Mouse (Mus musculus): Measurements from ENCODE around the gene Tmem178. TPM values are rescaled to one million over a fixed set of nuclear protein-coding genes. Genes with fewer than 3 reads are reported as not detected.
"Not testable (repeated sequence)": the region's sequence is repeated elsewhere in the genome, so short reads cannot be mapped to it uniquely, and the experiment has no call there.

Gene Tmem178
- polyA plus RNA-seq, 2 experiments from 2014 or later: not detected

DNA sequence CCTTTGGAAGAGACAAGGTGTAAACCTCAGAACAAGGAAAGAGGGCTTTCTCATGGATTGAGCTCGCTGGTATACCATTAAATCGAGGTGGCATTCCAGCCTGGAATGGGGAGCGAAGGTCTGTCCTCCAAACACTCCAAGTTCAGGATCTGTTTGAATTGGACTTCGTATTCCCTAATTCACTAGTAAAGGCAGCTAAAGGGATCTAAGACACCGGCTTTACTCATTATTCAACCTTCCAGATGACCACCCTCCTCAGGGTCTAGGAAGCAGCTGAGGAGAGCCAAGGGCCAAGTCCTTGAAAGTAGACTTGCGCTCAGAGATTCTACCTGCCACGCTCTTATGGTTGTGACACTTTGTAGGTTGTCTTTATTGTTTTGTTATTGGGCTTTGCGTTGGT is 1.1 kb downstream of the Tmem178 start:
- ATAC-seq: not testable (repeated sequence)

DNA sequence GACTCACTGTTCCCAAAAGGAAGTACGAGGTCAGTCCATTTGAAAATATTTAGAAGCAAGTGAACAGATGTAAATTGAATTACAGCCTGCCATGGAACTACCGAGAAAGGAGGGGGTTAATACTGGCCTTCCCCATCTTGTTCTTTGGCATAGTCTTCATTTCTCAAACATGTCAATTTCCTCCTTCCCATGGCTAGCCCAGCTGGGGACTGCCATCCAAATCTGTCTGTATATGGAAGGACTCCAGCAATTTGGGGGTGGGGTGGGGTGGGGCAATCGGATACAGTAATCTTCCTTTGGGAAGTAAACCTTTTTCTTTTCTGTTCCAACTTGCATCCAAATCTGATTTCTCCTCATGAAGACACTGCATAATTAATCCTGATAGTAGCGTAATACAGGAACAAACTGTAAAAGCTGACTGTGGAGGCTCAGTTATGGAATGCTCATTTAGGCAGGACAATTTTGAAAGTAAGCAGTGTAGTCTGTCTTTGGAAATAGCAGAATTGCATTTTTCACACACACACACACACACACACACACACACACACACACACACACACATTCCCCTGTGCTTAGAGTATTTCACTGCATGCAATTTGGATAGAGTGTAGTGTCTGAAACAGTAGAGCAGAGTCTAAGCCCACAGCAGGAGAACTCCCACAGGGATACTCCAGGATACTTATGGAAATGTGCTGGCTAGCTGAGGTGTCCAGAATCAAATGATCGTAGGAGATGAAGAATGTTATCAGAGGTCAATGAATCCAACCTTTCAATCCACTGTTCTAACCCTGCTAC is 1.9 kb downstream of the Tmem178 start:
- no peak for ATAC-seq

DNA sequence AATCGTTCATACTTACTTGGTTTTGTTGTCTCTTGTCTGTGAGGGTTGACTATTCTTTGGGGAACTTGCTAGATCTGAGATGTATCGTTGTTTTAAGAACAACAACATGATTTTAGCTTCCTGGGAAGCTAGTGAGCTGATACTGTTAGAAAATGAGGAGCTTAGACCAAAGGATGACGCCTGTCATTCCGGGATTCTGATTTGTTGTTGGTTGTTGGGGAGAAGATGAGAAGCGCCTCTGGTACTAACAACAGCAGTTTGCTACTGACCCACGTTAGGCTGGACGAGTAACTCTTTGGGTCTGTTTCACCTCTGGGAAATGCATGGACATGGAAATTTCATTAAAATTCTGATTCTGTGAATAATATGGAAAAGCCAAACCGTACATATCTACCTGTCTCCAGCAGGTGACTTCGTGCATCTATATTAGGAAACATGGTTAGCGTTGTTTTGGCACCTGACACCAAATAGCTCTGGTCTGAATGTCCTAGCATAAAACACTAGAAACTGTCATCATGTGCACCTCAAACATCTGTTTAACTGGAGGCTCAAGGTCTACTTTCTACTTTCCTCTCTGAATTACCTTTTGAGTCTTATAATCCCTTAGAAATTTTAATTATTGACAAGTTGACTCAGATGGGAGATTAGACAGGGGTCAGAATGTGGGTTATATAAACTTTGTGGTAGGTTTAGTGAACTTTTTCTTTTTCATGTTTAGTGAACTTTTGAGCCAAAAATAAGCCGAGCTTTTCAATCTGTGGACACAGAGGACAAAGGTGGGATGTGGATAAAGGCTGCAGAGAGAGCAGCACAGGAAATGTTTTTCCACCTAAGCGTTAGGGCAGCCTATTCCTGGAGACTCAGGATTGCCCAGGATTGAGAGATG is 2.9 kb downstream of the Tmem178 start:
- no peak for ATAC-seq

DNA sequence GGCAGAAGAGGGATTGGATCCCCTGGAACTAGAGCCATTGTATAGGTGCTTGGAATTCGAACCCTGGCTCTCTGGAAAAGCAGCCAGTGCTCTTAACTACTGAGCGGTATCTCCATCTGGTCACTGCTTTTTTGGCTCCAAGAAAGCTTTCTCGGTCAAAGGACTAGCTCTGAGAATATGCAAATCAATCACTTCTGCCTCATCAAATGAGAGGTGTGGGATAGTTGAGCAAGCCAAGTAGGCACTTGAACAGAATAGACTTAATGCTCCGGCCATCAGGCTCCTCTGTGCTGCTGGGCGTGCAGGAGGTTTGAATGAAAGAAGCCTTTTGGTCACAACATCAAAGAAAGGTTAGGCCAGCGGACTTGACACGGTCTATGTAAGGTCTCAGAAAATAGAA is 5.0 kb downstream of the Tmem178 start:
- ATAC-seq: no peak

DNA sequence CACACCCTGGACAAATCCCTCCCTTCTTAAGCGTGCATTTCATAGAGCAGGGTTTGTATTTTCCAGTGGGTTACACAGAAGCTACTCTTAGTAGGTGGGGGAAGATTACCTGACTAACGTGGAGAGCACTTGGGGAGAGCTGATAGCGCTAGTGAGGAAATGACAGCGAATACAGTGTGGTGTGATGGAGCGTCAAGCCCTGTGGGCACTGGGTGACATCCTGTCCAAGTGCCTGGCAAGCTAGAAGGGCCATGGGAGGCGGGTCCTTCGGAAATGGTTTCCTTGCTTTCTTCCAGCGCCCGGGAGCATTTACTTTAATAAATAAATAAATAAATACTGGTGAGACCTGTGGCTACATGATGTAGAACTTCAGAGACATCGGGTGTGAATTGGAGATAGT is 5.5 kb downstream of the Tmem178 start:
- ATAC-seq: no peak

DNA sequence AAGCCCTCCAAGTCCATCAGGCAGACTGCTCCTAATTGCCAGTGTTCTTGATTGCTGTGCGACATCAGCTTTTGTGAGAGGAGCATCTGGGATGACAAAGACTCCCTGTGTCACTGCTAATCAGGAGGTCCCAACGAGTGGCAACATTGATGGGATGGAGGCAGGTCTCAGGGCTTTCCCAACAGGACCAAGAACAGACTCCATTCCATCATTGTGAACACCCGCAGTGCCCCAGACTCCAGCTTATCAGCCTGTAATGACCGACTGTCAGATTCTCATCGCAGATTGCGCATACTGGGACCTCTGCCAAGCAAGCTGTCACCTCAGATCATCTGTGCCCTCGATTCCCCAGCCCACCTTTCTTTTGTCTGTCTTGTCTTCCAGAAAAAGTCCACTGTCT is 7.9 kb downstream of the Tmem178 start:
- no peak for ATAC-seq

DNA sequence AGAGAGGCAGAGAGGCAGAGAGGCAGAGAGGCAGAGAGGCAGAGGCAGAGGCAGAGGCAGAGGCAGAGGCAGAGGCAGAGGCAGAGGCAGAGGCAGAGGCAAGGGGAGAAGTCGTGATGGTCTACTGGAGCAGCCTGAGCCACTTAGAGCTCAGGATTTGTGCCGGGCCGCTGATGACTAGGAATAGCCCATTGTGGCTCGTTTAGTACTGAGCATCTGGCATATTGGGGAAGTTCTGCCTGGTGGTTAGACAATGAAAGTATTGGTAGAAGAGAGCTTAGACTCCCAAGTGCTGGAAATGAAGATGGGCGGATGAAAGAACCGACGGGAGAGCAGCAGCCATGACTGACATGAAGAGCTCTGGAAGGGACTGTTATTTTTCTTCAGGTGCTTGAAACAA is 11.0 kb downstream of the Tmem178 start:
- no peak for ATAC-seq

DNA sequence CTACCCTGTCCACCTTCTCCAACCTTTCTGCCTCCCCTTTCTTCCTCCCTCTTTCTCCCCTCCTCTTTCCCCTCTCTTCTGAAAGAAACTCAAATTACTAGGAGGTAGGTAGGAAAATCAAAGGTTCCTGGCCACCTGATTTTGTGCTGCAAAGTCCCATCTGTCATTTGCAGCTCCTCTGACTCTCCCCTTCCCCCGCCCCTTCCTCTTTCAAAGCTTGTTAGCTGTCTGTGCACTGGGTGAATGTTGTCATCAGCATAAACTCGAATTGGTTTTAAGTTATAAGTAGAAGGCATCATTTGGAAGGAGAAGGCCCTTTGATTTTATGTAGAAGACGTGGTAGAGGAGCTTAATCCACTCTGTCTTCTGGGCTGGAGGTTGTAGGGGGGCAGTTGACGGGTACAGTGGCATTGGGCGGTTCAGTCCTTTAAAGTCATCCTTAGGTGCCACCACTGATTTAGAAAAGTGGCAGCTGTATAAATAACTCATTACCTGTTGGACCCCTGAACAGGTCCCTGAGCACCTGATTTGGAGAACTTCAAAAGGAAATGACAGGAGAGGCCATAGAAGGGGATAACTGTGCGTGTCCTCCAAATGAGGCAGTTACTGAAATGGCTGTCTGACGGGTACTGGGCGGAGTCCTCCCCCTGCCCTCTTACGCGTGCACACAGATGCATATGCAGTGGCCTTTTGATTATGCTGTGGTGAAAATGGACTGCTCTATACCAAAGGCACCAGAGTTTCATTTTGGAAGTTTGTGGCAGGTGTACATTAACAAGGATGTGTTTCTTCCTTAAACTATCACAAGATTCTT is 11.8 kb downstream of the Tmem178 start:
- ATAC-seq: no peak

DNA sequence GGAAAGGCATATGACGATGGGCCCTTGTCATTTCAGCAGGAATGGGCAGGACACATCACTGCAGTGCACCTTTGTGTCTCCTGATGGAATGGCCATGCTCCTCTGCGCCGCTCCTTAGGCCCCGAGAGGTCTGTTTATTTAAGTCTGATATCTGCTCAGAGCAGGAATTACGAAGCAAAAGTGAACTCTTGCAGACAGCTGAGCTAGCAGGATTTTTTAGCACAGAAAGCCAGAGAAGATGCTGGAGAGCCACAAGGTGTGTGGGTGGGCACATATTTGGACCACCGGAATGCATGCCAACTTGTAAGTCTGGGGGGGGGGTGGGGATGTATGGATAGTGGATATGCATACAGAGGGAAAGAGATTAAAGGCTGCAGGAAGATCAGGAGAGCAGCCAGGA is 13.9 kb downstream of the Tmem178 start:
- ATAC-seq: no peak

DNA sequence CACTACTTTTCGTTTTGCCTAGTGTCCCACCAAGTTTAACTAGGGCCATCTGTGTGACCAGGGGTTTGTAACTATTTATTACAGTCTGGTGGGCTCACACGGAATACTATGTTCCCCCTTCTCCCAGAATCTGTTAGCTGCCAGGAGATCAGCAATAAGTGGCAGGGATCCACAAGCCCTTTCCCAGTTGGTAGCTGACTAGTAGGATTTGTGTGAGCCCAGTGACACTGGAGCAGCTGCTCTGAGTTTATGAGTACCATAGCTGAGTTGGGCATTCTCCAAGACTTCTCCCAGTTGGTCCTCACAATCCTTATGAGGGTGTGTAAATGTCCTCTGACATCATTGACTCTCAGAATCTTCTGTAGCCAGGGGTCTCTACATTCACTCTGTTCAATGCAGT is 15.4 kb downstream of the Tmem178 start:
- ATAC-seq: no peak

DNA sequence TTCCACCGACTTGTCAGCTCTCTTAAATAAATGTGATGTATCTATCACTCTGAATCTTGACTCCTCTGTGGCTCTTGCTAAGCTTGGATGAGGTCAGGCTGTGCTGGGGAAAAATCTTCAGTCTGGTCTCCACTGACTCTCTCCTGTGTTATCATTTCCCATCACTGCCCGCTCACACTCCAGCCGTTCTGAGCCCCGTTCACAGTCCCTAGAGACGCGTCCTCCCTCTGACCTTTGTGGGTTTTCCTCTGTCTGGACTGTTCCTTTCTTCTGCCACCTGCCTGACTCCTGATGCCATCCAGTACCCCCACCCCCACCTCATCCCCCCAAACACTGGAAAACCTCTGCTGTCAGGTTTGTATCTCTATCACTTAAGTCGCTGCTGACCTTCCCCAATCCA is 23.0 kb downstream of the Tmem178 start:
- no peak for ATAC-seq

DNA sequence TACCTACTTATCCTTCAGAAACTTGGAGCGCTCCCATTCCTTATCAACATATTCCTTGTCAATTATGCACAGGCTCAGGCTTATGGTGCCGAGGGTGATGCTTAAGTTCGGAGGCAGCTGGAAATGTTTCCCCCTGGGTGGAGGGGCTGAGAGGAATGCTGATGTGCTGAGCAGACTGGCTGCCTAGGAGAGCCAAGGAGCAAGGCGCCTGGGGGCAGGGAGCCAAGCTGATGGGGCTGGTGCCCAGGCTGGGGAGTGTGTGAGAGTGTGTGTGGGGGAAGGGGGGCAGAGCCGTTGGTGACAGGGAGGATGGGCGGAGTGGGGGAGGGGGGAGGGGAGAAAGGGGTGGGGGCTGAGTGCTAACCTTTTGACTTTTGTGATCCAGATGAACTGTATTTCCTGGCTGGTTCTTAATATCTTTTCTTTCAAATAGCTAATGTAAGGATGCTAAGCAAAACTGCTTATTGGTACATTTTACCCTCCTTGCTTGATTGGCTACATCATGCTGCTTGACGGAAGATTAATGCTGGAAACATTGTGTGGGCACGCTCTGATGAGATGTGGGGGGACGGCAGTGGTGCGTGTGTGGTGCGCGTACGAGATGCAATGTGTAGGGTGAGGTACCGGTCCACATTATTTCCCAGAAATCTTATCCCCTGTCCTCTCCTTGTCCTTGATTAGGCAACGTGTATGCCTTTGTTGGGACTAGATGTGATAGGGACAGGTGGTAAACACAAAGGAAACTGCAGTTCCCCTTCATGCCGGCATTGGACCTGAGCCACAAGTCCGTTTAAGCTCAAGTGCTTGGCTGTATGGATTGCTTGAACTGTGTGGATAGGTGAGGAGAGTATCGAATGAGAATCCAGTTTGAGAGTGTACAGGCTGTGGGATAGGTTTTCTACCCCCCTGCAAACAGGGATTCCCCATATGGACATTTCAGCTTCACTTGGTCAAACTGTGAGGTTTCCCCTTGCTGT is 25.5 kb downstream of the Tmem178 start:
- no peak for ATAC-seq

DNA sequence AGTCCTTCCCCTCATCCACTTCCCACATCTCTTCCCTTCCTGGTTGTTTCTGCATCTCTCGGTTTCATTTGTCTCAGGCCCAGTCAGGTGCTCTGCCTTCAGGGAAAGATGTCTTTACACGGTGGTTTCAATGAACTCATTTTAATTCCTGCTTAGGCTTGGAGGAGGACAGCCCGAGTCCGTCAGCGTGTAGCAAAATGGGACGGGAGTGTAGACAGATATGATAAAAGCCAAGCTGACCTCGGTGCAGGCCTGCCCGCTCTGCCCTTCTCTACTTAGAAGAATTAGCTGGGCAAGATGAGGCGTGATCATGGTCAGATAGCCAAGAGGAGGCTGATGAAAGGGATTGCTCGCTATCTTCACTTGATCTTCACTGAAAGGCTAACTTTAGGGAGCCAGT is 26.3 kb downstream of the Tmem178 start:
- ATAC-seq: no peak

DNA sequence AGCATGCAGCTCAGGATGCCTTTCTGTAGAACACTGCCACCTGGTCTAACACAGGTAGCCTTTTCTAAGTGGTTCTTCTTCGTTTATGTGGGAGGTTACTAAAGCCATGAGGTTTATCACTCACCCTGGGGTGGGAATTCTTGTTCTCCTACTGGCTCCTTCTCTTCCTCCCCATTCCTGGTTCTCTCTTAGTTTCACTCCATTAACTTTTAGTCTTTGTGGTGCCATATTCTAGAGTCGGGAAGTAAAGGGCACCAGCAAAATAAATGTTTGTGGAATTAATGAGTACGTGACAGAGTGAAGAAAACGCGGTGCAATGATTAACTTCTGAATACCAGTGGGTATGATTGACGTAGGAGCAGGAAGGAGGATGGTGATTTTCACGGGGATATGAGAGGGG is 28.5 kb downstream of the Tmem178 start:
- ATAC-seq: no peak

DNA sequence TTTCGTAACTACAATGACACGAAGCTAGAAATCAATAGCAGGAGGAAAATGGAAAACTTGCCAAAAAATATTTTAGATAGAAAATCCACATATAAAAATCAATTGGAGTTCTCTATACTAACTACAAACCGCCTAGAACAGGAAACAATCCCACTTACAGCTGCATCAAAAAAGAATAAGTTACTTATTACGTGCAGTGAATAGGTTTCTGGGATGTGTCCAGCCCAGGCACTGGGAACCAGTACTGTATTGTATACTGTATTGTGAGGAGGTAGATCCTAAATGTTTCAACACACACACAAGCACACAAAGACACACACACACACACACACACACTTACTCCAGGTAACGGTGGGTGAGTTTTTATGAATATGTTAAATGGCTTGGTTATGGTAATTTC is 32.8 kb downstream of the Tmem178 start:
- ATAC-seq: no peak

DNA sequence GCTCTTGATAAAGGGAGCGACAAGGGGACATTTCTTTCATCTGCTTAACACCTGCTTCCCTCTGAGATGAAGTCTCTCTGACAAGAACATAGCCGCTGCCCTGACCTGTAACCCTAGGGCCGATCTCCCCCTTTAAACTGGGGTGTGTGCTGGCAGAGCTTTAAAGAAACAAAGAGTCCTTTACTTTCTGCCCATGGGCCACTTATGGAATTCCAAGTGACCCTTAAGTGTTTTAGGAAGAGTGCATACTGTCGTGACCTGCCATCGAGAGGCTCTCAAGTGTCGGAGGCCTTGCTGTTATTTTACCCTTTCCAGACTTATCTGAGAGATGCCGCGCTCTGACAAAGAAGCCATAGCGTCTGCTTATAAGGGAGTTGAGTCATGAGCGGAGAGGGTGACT is 35.7 kb downstream of the Tmem178 start:
- no peak for ATAC-seq

DNA sequence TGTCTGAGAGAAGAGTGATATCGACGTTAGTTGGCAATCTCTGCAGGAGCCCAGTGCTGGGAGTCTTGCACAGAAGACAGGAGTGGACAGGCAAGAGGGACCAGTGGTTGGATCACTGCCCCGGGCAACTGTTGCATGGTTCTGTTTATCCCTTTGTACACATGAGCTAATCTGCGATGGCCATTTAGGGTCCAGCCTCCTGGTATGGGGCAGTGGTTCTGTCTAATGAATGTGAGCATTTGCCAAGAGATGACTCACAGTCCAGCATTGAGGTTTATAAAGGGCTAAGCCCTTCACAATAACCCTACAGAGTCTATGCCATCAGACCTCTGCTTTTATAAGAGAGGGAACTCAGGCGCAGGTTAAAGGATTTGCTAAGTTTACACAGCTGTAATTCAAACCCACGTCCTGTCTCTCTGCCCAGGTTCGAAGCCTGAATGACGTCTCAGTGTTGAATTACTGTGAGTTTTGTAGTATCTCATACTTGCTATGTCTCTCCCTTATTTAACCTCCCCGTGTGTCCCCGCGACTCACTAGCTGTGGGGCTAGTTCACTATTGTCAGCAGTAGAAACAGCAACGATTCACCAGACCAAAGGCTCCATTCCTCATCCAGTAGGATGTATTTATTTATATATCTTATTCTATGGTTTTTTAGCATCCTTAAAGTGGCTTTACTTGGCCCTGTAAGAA is 37.4 kb downstream of the Tmem178 start:
- ATAC-seq: no peak

DNA sequence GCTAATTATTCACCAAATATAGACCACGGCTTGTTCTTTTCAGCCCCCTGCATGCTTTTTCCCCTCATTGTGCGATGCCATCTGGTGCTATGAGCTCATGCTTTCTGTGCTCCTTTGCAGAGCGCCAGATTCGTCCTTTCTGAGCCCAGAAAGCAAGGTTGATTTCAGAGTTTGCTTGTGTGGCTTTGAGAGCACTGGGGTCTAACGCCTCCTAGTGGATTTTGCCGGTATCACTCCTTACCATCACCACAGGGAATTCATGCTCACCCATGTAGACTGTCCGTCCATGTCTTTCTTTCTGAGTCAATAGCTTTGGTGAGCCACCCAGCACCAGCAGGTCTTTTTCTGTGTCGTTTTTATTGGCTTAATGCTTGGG is 38.0 kb downstream of the Tmem178 start:
- ATAC-seq: no peak

DNA sequence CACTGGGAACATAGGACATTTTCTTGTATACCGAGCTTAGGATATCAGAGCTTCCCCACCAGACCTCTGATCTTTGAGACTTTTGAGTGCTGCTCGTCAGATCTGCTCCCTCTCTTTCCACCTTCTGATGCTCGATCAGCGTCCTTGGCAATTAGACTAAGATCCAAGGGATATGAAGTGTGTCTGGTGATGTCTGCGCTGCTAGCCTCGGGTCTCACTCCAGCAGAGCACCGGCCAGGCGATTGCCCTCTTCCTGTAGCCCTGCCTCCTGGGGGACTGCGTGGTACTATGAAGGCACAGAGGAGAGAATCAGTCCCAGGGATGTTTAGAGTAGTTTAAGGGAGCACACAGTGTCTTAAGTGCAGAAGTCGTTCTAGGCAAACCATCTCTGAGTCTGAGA is 38.5 kb downstream of the Tmem178 start:
- no peak for ATAC-seq

DNA sequence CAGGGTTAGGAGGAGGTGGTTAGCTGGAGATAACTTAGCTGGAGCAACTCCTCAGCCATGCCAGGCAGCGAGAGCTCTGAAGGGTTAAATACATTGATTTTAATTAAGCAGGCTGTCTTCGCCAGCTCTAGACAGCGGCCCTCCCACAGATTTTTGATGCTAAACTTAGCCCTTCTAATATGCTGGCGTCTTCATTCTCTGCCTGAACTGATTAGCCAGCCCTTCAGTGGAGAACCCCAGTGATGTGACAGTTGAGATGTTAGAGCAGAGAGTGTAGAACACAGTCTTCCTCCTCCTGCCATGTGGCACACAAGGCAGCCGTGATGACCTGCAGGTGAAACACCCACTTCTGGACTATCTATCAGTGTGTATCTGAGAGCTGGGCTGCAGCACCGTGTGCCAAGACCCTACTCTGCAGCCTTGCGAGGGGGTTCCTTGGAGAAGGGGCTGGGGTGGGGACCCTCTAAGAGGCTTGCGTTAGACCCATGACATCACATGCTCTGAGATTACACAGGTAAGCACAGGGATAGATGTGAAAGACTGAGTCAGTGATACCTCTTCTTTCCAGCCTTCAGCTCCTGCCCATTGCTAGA is 47.2 kb downstream of the Tmem178 start:
- ATAC-seq: no peak

DNA sequence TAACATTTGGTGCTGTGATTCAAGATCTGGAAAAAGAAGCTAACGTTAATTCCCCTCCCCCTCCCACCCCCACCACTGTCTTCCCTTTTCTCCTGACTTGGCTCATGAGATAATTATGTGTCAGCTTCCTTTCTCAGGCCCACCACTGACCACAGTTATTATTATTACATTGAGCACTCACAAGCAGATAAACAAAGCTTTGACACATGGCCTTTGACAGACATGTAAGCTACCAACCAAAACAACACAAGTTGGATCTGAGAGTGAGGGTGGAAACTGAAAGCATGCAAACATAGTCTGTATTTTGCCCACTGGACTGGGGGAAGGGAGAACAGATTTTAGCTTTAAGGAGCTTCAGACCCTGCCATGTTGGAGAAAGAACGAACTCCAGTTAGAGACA is 52.8 kb downstream of the Tmem178 start:
- ATAC-seq: no peak

Measured in activated CD4-positive, CD25-positive, alpha-beta regulatory T cell, adult 4 months (primary cell).